Mouse (Mus musculus): Measurements from ENCODE around the gene Abhd4. TPM values are rescaled to one million over a fixed set of nuclear protein-coding genes. Genes with fewer than 3 reads are reported as not detected.
"Not testable (repeated sequence)": the region's sequence is repeated elsewhere in the genome, so short reads cannot be mapped to it uniquely, and the experiment has no call there.

Gene Abhd4
- total RNA-seq, 2 experiments from 2014 or later = 60.2 to 64.3 TPM

- no peak for DNase-seq (ENCODE audit: extremely low spot score in 1 of 2, low spot score in 1 of 2)
Observed at GRCm38 (mm10) chr14:54221641-54222040, 32.3 kb upstream of the Abhd4 start.

- no peak for DNase-seq (ENCODE audit: extremely low spot score in 1 of 2, low spot score in 1 of 2)
Observed at GRCm38 (mm10) chr14:54222289-54222727, 31.7 kb upstream of the Abhd4 start.

- DNase-seq (ENCODE audit: extremely low spot score in 1 of 2, low spot score in 1 of 2) = no peak
Observed at GRCm38 (mm10) chr14:54223315-54224063, 30.5 kb upstream of the Abhd4 start.

GRCm38 (mm10) chr14:54224064-54224417 lies 29.9 kb upstream of the Abhd4 start:
- no peak for DNase-seq (ENCODE audit: extremely low spot score in 1 of 2, low spot score in 1 of 2)

- no peak for DNase-seq (ENCODE audit: extremely low spot score in 1 of 2, low spot score in 1 of 2)
Observed at GRCm38 (mm10) chr14:54224484-54225467, 29.2 kb upstream of the Abhd4 start.

- no peak for DNase-seq (ENCODE audit: extremely low spot score in 1 of 2, low spot score in 1 of 2)
Observed at GRCm38 (mm10) chr14:54225725-54226124, 28.3 kb upstream of the Abhd4 start.

GRCm38 (mm10) chr14:54226911-54227811 lies 26.8 kb upstream of the Abhd4 start:
- no peak for DNase-seq (ENCODE audit: extremely low spot score in 1 of 2, low spot score in 1 of 2)

- DNase-seq (ENCODE audit: extremely low spot score in 1 of 2, low spot score in 1 of 2) = peak; percentile 70 to 80
Observed at GRCm38 (mm10) chr14:54227911-54228451, 26.0 kb upstream of the Abhd4 start.

GRCm38 (mm10) chr14:54228501-54228900 lies 25.5 kb upstream of the Abhd4 start:
- DNase-seq (ENCODE audit: extremely low spot score in 1 of 2, low spot score in 1 of 2) = peak in 1 of 2 experiments; percentile 11

GRCm38 (mm10) chr14:54228933-54229713 lies 24.9 kb upstream of the Abhd4 start:
- DNase-seq (ENCODE audit: extremely low spot score in 1 of 2, low spot score in 1 of 2) = peak in 1 of 2 experiments; percentile 13

- not testable (repeated sequence) for DNase-seq (ENCODE audit: extremely low spot score in 1 of 2, low spot score in 1 of 2)
Observed at GRCm38 (mm10) chr14:54229849-54230248, 24.1 kb upstream of the Abhd4 start.

- DNase-seq (ENCODE audit: extremely low spot score in 1 of 2, low spot score in 1 of 2) = no peak
Observed at GRCm38 (mm10) chr14:54230638-54231150, 23.3 kb upstream of the Abhd4 start.

GRCm38 (mm10) chr14:54231176-54231956 lies 22.6 kb upstream of the Abhd4 start:
- no peak for DNase-seq (ENCODE audit: extremely low spot score in 1 of 2, low spot score in 1 of 2)

- DNase-seq (ENCODE audit: extremely low spot score in 1 of 2, low spot score in 1 of 2) = no peak
Observed at GRCm38 (mm10) chr14:54232143-54232542, 21.8 kb upstream of the Abhd4 start.

GRCm38 (mm10) chr14:54232811-54233558 lies 21.0 kb upstream of the Abhd4 start:
- no peak for DNase-seq (ENCODE audit: extremely low spot score in 1 of 2, low spot score in 1 of 2)

GRCm38 (mm10) chr14:54233559-54234143 lies 20.3 kb upstream of the Abhd4 start:
- no peak for DNase-seq (ENCODE audit: extremely low spot score in 1 of 2, low spot score in 1 of 2)

Measured in layer of hippocampus, postnatal 25 days (tissue).